Mouse (Mus musculus) lung, postnatal 0 days (tissue): ENCODE data around the gene Sestd1.

Experiments
- CTCF ChIP-seq: IDR thresholded peaks from 2 replicates; pipeline ENCODE4 v1.5.1; 2016; ENCODE audit warnings: antibody characterized with exemption, mild to moderate bottlenecking
- EP300 ChIP-seq: IDR thresholded peaks from 2 replicates; pipeline ENCODE4 v1.6.1; 2016; ENCODE audit warnings: antibody characterized with exemption, mild to moderate bottlenecking, control low read depth

DNA sequence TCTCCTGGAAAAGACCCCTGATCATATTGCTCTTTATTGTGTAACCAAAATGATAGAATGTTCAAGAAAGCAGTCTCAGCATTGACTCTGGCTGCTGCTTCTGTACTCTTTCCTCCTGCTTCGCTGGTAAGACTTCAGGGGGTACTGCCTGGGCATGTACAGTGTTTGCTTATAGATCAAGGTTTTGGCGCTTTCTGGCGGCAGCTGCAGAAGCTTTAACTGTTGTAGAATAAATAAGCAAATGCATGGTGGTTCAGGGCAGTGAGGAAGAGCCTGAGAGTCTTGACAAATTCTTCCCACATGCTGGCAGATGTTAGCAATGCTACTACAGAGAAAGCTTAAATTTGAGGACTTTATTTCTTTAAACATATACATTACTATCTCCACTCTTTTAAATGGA is 134.1 kb downstream of the Sestd1 start:
- TF ChIP-seq CTCF (no peak), EP300 (no peak)
